Mouse (Mus musculus) liver, adult (tissue): ENCODE data around the gene Smyd3.

Experiments used
- GATA4 ChIP-seq: IDR thresholded peaks from 2 replicates; pipeline ENCODE4 v1.6.1; 2014; ENCODE audit warnings: mild to moderate bottlenecking, low read length; ENCODE audit not compliant: insufficient replicate concordance

The Smyd3 gene

DNA sequence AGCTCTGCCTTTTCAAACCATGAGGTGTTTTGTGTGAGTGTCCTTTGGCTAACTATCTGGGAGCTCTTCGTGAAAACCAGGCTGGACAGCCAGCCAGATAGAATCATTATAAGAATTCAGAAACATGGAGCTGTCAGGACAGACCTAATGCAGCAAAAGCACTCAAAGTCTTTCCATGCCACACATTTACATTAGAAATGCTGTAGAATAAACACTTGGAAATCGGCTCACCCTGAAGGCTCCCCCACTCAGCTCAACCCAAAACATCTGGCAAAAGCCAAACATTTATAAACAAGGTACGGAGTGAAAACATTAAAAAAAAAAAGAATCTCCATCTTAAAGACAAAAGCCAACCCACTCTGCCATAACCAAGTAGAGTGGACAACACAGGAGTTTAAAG lies 391.6 kb downstream of the Smyd3 start:
- no peak for TF ChIP-seq GATA4

- TF ChIP-seq GATA4: no peak
Measured at GRCm38 (mm10) chr1:179122476-179123229, 395.2 kb downstream of the Smyd3 start.

DNA sequence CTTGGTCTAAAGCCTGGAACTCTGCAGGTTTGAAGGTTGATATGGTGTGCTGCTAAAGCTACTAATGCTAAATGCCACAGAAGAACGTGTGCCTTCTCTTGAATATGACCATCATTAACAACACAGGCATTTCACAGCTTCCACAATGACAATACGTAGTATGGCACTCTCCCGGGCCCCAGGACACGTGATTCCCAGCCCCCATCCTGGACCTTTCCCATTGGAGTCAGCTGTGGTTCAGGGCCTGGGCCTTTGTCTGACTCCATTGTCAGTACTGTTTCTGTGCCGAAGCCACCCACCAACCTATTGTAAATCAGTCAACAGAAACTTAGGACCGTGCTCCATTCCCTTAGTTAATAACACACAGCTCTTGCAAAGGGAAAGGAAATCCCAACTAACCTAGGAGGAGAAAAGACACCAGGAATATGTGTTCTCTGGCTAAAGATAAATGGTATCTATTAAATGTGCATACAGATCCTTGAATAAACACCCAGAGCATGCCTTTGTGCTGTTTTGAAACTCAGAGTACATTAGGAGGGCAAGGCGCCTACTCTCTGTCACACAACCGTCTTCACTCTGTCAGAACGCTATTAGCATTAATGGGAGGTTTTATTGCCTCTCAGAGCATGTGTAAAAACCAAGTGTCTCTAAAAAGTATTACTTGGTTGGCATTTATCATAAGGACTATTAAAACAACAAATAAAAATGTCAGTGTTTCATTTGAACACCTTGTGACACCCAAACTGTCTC lies 397.4 kb downstream of the Smyd3 start:
- no peak for TF ChIP-seq GATA4

DNA sequence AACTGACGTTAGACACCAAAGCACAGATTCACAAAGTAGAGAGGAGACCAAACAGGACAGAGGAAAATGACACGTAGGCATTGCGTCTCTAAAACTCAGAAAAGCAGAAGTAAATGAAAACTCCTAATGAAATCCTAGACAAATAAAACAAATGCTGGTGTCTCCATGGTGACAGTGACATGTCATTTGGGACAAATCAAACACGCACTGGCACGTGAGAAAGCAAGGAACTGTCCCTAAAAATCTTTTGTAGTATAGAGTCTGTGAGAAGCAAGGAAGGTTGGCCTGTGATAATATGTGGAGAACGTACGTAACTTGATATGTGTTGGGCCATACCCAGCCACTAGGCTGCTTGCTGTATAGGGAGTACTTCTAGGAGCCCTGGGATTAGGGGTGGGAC lies 399.2 kb downstream of the Smyd3 start:
- no peak for TF ChIP-seq GATA4

DNA sequence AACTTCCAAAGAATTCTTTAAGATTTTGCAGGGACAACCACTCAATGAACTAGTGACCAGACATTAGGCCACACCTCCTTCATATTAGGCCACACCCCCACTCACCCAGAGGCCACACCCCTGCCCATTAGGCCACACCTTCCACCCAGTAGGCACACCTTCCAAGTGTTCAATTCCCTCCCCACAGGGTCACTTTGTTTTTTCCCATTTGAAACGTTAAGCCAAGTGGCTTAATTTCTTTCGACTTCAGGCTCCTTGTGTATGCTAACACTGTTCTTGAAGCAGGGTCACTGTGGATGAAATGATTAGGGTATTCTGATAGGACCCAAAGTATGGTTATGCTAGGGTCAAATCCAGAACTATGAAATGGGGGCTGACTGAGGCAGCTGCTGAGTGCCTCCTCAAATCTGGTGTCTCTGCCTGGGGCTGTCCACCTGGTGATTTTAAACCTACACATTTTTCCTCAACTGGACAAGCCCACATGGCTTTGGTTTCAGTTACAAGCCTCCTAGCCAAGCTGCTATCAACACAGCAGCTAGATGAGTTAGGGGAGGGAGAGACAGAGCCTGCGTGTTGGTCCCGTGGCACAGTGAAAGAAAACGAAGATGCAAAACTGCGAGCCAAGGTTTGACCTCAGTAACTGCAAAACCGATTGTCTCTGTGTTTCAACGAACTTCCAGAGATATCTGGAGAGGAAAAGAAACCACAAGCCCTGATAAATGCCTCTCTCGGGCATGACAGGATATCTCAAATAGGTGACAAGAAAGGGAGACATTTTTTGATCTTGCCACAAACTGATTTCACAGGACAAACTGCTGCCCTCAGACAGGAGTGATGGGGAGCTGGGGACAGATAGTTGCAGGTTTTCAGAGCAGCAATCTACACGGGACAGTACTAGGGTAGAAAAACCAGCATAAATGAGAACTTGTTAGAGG lies 400.8 kb downstream of the Smyd3 start:
- TF ChIP-seq GATA4: no peak

- TF ChIP-seq GATA4: no peak
Measured at GRCm38 (mm10) chr1:179114833-179115495, 402.9 kb downstream of the Smyd3 start.

- no peak for TF ChIP-seq GATA4
Measured at GRCm38 (mm10) chr1:179114385-179114784, 403.5 kb downstream of the Smyd3 start.

DNA sequence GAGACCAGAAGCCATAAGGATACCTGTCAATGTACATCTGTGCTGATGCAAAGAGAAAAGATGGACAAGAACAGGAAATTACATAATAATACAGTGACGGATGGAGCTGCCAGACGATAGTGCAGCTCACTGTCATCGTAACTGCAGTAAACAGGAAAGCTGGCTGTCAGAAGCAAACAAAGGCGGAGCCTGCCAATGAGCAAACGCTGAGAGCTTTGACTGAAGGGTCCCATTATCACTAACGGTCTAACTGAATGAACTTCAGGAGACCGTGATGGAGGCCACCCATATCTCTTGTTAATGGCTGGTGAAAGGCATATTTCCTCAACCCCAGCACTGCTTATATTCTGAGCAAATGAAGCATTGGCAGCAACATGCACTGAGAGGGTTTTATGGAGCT lies 409.1 kb downstream of the Smyd3 start:
- no peak for TF ChIP-seq GATA4

- no peak for TF ChIP-seq GATA4
Measured at GRCm38 (mm10) chr1:179107761-179108694, 409.8 kb downstream of the Smyd3 start.

DNA sequence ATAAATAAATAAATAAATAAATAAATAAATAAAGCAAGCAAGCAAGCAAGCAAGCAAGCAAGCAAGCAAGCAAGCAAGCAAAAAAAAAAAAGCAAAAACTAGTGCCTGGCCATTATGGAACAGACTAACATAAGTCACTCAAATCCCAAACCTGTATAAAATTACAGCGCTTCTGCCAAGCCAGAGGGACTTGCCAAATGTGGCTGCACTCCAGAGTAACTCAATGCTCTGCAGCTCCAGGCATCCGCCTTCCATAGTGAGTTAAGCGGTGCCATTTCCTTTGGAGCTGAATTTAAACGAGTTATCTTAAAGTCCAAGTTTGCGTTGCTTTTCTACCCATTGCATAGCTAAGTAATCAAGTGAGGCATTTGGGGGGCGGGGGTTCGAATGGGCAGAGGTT lies 410.6 kb downstream of the Smyd3 start:
- TF ChIP-seq GATA4: no peak

- no peak for TF ChIP-seq GATA4
Measured at GRCm38 (mm10) chr1:179106702-179107145, 411.1 kb downstream of the Smyd3 start.

GRCm38 (mm10) chr1:179106103-179106701 lies 411.6 kb downstream of the Smyd3 start:
- no peak for TF ChIP-seq GATA4

- TF ChIP-seq GATA4: no peak
Measured at GRCm38 (mm10) chr1:179104447-179104846, 413.4 kb downstream of the Smyd3 start.
